Mouse (Mus musculus) bone marrow macrophage, adult 2 months (primary cell): Measurements from ENCODE around the gene Nme6. TPM values are rescaled to one million over a fixed set of nuclear protein-coding genes. Genes with fewer than 3 reads are reported as not detected.
A peak's percentile ranks its signal among the peaks of the same experiment; 100 is the strongest.

Source experiments
- H3K27ac ChIP-seq: 2 replicates; pipeline ENCODE4 v1.5.1; 2012; ENCODE audit warnings: low read depth, low read length; ENCODE audit not compliant: insufficient read depth
- H3K4me1 ChIP-seq: 2 replicates; pipeline ENCODE4 v1.6.1; 2012; ENCODE audit warnings: low read length; ENCODE audit not compliant: control insufficient read depth, insufficient read depth
- H3K4me3 ChIP-seq: 2 replicates; pipeline ENCODE4 v1.5.1; 2012; ENCODE audit warnings: mild to moderate bottlenecking, low read length, moderate library complexity; ENCODE audit not compliant: insufficient read depth
- CTCF ChIP-seq: IDR thresholded peaks from 2 replicates; pipeline ENCODE4 v1.5.1; 2012; ENCODE audit warnings: low read depth, mild to moderate bottlenecking, low read length, moderate library complexity
- POLR2A ChIP-seq: IDR thresholded peaks from 2 replicates; pipeline ENCODE4 v1.6.1; 2012; ENCODE audit warnings: mild to moderate bottlenecking, low read depth, low read length, borderline replicate concordance
- polyA plus RNA-seq: library from polyadenylated mRNA; stranded (reverse); fragments of >200 nt; gene quantifications from 2 replicates; pipeline ENCODE4 v1.2.4, GENCODE M21; 2012; ENCODE audit not compliant: missing spikeins, insufficient read depth, insufficient read length

Nme6 gene
- polyA plus RNA-seq, 1 experiment: 13.9 TPM

DNA sequence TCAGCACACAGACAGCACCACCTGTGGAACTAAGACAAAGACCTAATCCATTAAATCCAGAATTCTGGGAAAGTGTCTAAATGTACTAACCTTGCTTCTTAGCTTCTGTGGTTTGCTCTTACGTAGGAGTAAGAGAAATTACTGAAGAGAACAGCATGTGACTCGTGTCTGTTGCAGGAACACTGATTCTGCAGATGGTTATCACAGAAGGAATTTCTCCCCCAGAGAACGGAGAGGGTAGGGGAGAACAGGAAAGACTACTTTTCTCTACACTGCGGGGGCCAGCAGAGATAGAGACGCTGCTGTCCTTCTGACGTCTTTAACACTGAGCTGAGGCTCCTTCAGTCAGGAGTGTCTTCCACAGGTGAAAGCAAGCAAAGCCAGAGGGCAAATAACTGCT lies 16.2 kb upstream of the Nme6 start:
- Histone ChIP-seq H3K4me1 (no peaks in the 10 kb centered on the region), H3K27ac (no peak overlapping the region), H3K4me3 (no peak overlapping the region)
- TF ChIP-seq CTCF (no peak), POLR2A (no peak)

- Histone ChIP-seq H3K4me1 (no peaks in the 10 kb centered on the region), H3K27ac (no peak overlapping the region), H3K4me3 (no peak overlapping the region)
- TF ChIP-seq POLR2A: no peak
- TF ChIP-seq CTCF: no peak
These were observed 6.8 kb upstream of the Nme6 start for GRCm38 (mm10) chr9:109825739-109826138.

- Histone ChIP-seq H3K27ac (no peak overlapping the region), H3K4me3 (no peak overlapping the region), H3K4me1 (no peaks in the 10 kb centered on the region)
- TF ChIP-seq POLR2A (no peak), CTCF (no peak)
These were observed 6.4 kb upstream of the Nme6 start for GRCm38 (mm10) chr9:109826181-109826580.

- Histone ChIP-seq H3K4me3 (peak overlapping the region; percentile 75), H3K4me1 (no peaks in the 10 kb centered on the region), H3K27ac (no peak overlapping the region)
- TF ChIP-seq POLR2A (no peak), CTCF (no peak)
These were observed 501 bp downstream of the Nme6 start for GRCm38 (mm10) chr9:109833088-109833412.

- no peak within 1 kb of the TSS for H3K27ac ChIP-seq
- TF ChIP-seq POLR2A (no peak), CTCF (no peak)
- H3K4me3 ChIP-seq: no peak within 1 kb of the TSS
- peaks cover 17% of the 10 kb centered on the region for H3K4me1 ChIP-seq
These were observed 16.8 kb downstream of the Nme6 start, which contains the start of gene Camp for GRCm38 (mm10) chr9:109849312-109849758. Gene Camp (minus strand): TSS chr9:109849617.

- Histone ChIP-seq H3K4me3 (no peak overlapping the region), H3K4me1 (peaks cover 17% of the 10 kb centered on the region), H3K27ac (no peak overlapping the region)
- TF ChIP-seq CTCF (no peak), POLR2A (no peak)
These were observed 17.6 kb downstream of the Nme6 start for GRCm38 (mm10) chr9:109850099-109850498.

- no peak for TF ChIP-seq CTCF
- no peak for TF ChIP-seq POLR2A
- Histone ChIP-seq H3K4me1 (peaks cover 17% of the 10 kb centered on the region), H3K4me3 (no peak overlapping the region), H3K27ac (no peak overlapping the region)
These were observed 21.8 kb downstream of the Nme6 start for GRCm38 (mm10) chr9:109854341-109854740.

DNA sequence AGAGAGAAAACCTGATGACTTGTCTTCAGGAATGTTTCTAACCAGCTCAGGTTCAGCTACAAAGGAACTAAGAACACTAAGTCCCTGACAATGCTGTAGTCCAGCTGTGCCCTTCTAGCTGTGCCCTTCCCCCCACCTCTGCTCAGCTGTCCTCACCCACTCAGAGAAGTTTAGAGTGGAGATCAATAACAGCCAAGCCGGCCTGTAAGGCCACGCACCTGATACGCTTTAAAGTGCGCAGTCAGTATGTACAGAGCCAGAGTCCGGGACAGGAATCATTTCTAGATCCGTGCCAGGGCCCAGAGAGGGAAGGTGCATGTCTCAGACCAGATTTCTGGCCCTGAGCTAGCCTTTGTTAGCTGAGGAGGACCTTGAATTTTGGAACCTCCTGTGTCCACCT lies 23.4 kb downstream of the Nme6 start:
- TF ChIP-seq POLR2A: no peak
- TF ChIP-seq CTCF: no peak
- H3K4me3 ChIP-seq: no peak overlapping the region
- H3K4me1 ChIP-seq: peaks cover 5% of the 10 kb centered on the region; the same call in 1 of the 2 replicates
- H3K27ac ChIP-seq: no peak overlapping the region

- peak; percentile 89 for TF ChIP-seq CTCF
- TF ChIP-seq POLR2A: no peak
- Histone ChIP-seq H3K4me3 (peak overlapping the region; percentile 31; the same call in 1 of the 2 replicates), H3K4me1 (peaks cover 9% of the 10 kb centered on the region; the same call in 1 of the 2 replicates), H3K27ac (no peak overlapping the region)
These were observed 30.0 kb downstream of the Nme6 start for GRCm38 (mm10) chr9:109862397-109863044.

DNA sequence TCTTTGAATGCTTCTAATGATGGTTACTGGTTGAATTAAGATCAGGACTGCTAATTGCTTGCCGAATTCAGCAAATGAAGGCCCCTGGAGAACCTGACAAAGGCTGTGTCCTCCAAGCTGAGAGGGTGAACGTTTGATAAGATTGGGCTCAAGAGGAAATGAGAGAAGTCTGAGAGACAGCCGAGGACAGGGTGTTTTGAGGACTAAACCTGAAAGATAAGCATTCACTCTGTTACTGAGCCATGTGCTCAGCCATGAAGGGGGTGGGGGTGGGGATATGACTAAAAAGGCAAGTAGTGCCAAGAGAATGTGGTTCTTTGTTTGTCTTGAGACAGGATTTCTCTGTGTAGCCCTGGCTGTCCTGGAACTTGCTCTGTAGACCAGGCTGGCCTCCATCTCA lies 30.5 kb downstream of the Nme6 start:
- TF ChIP-seq CTCF (no peak), POLR2A (no peak)
- H3K4me3 ChIP-seq: no peak overlapping the region
- H3K4me1 ChIP-seq: peaks cover 9% of the 10 kb centered on the region; the same call in 1 of the 2 replicates
- H3K27ac ChIP-seq: no peak overlapping the region
